Mouse (Mus musculus) layer of hippocampus, adult 18-20 months (tissue): ENCODE results near the gene Ddx18. TPM values are rescaled to one million over a fixed set of nuclear protein-coding genes. Genes with fewer than 3 reads are reported as not detected.

ENCODE experiments used
- DNase-seq, 2 experiments: peaks; one replicate each; pipeline ENCODE4 v3.0.0; 2022; ENCODE audit warnings: low spot score in 2 of 2
- total RNA-seq, 2 experiments: library from RNA; stranded (reverse); gene quantifications; 2 replicates each; pipeline ENCODE4 v1.2.3; 2021

The Ddx18 gene
- total RNA-seq, 2 experiments from 2014 or later = 29.6 to 30.1 TPM

- peak in 1 of 2 experiments; percentile 13 for DNase-seq
Measured at GRCm38 (mm10) chr1:121527600-121528398, 40.0 kb downstream of the Ddx18 start.

GRCm38 (mm10) chr1:121527061-121527460 is 40.7 kb downstream of the Ddx18 start:
- DNase-seq = peak in 1 of 2 experiments; percentile 42

DNA sequence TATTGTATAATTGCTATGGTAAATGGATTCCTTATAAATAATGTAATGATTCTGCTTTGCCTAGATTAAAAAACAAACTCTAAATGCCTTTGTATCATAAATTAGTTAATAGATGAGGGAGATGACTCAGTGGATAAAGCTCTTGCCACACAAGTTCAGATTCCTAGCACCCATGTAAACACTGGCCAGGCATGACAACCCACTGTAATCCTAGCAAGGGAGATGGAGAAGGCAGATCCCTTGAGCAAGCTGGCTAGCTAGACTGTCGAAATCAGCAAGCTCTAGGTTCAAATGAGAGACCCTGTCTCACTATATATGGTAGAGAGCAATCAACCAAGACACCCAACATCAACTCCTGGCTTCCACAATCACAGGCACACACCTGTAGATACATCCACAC is 49.2 kb downstream of the Ddx18 start:
- no peak for DNase-seq

- DNase-seq = no peak
Measured at GRCm38 (mm10) chr1:121511966-121512365, 55.8 kb downstream of the Ddx18 start.

DNA sequence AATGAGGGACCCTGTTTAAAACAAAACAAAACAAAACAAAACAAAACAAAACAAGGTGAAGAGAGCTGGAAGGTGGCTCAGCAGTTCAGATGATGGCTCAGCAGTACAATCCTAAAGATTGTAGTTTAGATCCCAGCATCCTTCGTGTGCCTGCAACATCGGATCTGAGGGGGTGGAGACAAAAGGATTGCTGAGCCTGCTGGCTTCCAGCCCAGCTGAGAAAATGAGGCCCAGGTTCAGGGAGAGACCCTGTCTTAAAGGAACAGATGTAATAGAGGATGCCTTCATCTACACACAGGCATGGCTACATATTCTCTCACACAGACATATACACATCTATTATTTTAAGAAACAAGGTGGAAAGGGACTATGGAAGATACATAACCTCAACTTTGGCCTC is 56.6 kb downstream of the Ddx18 start:
- DNase-seq = no peak

- DNase-seq = peak; percentile 12 to 37
Measured at GRCm38 (mm10) chr1:121510420-121511140, 57.2 kb downstream of the Ddx18 start.

- no peak for DNase-seq
Measured at GRCm38 (mm10) chr1:121508729-121509128, 59.1 kb downstream of the Ddx18 start.

Other genes starting within 250 kb of the Ddx18 start
- gene Insig2, start 235.4 kb downstream of the Ddx18 start, total RNA-seq = 10 to 100 TPM; 73.7 to 74.8 TPM
- 10 to 100 TPM; 30.0 to 31.6 TPM for gene Ccdc93, start 136.9 kb downstream of the Ddx18 start, total RNA-seq
- 1 to 10 TPM; 7.5 to 7.6 TPM for gene Htr5b, start 39.5 kb downstream of the Ddx18 start, total RNA-seq